Mouse (Mus musculus) telencephalon, adult 2 months (tissue): ENCODE results near the gene Golph3.
"Not testable (repeated sequence)": the region's sequence is repeated elsewhere in the genome, so short reads cannot be mapped to it uniquely, and the experiment has no call there.

Source experiments
- DNase-seq: peaks from one replicate; pipeline ENCODE4 v3.0.0-alpha.2; 2011; ENCODE audit warnings: low read depth, low spot score

The Golph3 gene

GRCm38 (mm10) chr15:12357459-12357858, 36.2 kb downstream of the Golph3 start:
- no peak for DNase-seq

- no peak for DNase-seq
These were observed 37.1 kb downstream of the Golph3 start for GRCm38 (mm10) chr15:12358384-12358783.

- DNase-seq, result no peak
These were observed 39.4 kb downstream of the Golph3 start for GRCm38 (mm10) chr15:12360519-12361212.

- DNase-seq, result peak; percentile 9
These were observed 40.9 kb downstream of the Golph3 start for GRCm38 (mm10) chr15:12362001-12362700.

- DNase-seq, result peak; percentile 54
These were observed 41.4 kb downstream of the Golph3 start for GRCm38 (mm10) chr15:12362701-12363040.

GRCm38 (mm10) chr15:12364096-12364495, 42.8 kb downstream of the Golph3 start:
- DNase-seq, result no peak

GRCm38 (mm10) chr15:12365416-12366071, 44.3 kb downstream of the Golph3 start:
- DNase-seq, result no peak

GRCm38 (mm10) chr15:12366072-12366469, 44.8 kb downstream of the Golph3 start:
- peak; percentile 79 for DNase-seq

- not testable (repeated sequence) for DNase-seq
These were observed 45.5 kb downstream of the Golph3 start for GRCm38 (mm10) chr15:12366580-12367305.

GRCm38 (mm10) chr15:12367306-12368080, 46.2 kb downstream of the Golph3 start:
- DNase-seq, result no peak

GRCm38 (mm10) chr15:12368357-12368756, 47.1 kb downstream of the Golph3 start:
- DNase-seq, result no peak

- no peak for DNase-seq
These were observed 47.6 kb downstream of the Golph3 start for GRCm38 (mm10) chr15:12368850-12369249.

- DNase-seq, result no peak
These were observed 48.8 kb downstream of the Golph3 start for GRCm38 (mm10) chr15:12370096-12370495.

- peak; percentile 58 for DNase-seq
These were observed 49.9 kb downstream of the Golph3 start for GRCm38 (mm10) chr15:12371183-12371582.

- DNase-seq, result no peak
These were observed 52.2 kb downstream of the Golph3 start for GRCm38 (mm10) chr15:12373496-12373895.

GRCm38 (mm10) chr15:12373918-12374317, 52.7 kb downstream of the Golph3 start:
- no peak for DNase-seq

- no peak for DNase-seq
These were observed 53.7 kb downstream of the Golph3 start for GRCm38 (mm10) chr15:12374916-12375315.

- DNase-seq, result no peak
These were observed 54.5 kb downstream of the Golph3 start for GRCm38 (mm10) chr15:12375641-12376311.

- no peak for DNase-seq
These were observed 55.3 kb downstream of the Golph3 start for GRCm38 (mm10) chr15:12376491-12377069.

GRCm38 (mm10) chr15:12377800-12378199, 56.5 kb downstream of the Golph3 start:
- DNase-seq, result no peak
